Mouse (Mus musculus): ENCODE data around the gene Eipr1. TPM values are rescaled to one million over a fixed set of nuclear protein-coding genes. Genes with fewer than 3 reads are reported as not detected.

The Eipr1 gene
- polyA plus RNA-seq, 1 experiment from 2014 or later: 77.0 TPM

- WGBS: 92% methylated on average over 6 of the region's 6 CpGs
- ATAC-seq (ENCODE audit: low FRiP score, low TSS enrichment) (no peak), DNase-seq (no peak)
Measured at GRCm38 (mm10) chr12:28898307-28898706, 146.7 kb downstream of the Eipr1 start.

DNA sequence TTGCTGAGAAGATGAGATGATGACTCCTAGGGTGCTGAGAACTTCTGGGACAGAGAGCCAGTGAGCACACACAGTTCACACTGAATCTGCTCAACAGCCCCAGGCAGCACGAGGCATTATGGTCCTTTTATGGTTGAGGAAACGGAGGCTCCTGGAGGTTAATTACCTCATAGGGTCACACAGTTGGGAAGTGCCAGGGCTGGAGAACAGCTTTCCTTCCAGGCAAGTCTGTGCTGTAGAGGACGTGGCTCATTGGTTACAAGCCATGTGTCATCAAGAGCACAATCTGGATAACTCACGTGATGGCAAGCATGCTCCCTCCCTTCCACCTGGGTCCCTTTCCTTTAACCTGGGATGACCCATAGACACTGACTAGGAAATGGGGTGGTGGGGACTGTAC, 148.1 kb downstream of the Eipr1 start:
- no peak overlapping the region for H3K9ac ChIP-seq (replicated peaks; ENCODE audit: low read length)
- H3K4me1 ChIP-seq (ENCODE audit: control insufficient read depth, insufficient read depth, low read length): no peaks in the 10 kb centered on the region
- no peak for DNase-seq
- H3K4me2 ChIP-seq (ENCODE audit: low read length): no peak overlapping the region
- WGBS: 71% methylated on average over 4 of the region's 4 CpGs
- no peak overlapping the region for H3K27ac ChIP-seq (replicated peaks; ENCODE audit: low read depth, low read length)
- H3K36me3 ChIP-seq (ENCODE audit: control insufficient read depth, insufficient read depth, low read length): no peaks in the 10 kb centered on the region
- ATAC-seq (ENCODE audit: low FRiP score, low TSS enrichment): no peak
- H3K27me3 ChIP-seq (ENCODE audit: control insufficient read depth, insufficient read depth, low read length): no peaks in the 10 kb centered on the region
- no peaks in the 10 kb centered on the region for H3K9me3 ChIP-seq (ENCODE audit: control insufficient read depth, low read length)
- H3K4me3 ChIP-seq (replicated peaks; ENCODE audit: low read depth, low read length): no peak overlapping the region

More at GRCm38 (mm10) chr12:28898307-28898706, 146.7 kb downstream of the Eipr1 start:
- Histone ChIP-seq H3K27me3 (ENCODE audit: control insufficient read depth, insufficient read depth, low read length) (no peaks in the 10 kb centered on the region), H3K4me3 (replicated peaks; ENCODE audit: low read depth, low read length) (no peak overlapping the region), H3K4me1 (ENCODE audit: control insufficient read depth, insufficient read depth, low read length) (no peaks in the 10 kb centered on the region), H3K9me3 (ENCODE audit: control insufficient read depth, low read length) (no peaks in the 10 kb centered on the region), H3K4me2 (ENCODE audit: low read length) (no peak overlapping the region), H3K36me3 (ENCODE audit: control insufficient read depth, insufficient read depth, low read length) (no peaks in the 10 kb centered on the region), H3K9ac (replicated peaks; ENCODE audit: low read length) (no peak overlapping the region), H3K27ac (replicated peaks; ENCODE audit: low read depth, low read length) (no peak overlapping the region)

DNA sequence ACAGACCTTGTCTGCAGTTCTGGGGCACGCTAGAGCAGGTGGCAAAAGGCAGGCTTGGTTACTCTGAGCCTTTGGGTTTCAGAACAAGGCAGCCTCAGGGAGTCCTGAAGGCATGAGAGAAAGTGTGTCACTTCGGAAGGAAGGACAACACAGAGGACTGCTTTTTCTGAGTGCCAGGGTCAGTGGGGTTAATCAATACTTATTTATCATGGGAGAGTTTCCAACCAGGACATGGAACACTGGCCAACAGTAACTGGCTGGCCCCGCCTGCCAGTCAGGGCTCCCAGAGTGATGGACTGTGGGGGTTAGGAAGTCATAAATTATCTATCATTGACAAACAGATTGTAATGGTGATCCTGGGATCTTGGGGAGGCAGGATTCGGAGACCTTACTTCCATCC, 148.7 kb downstream of the Eipr1 start:
- no peak for ATAC-seq (ENCODE audit: low FRiP score, low TSS enrichment)
- H3K9me3 ChIP-seq (ENCODE audit: control insufficient read depth, low read length): no peaks in the 10 kb centered on the region
- WGBS: 92% methylated on average over 4 of the region's 4 CpGs
- no peak overlapping the region for H3K4me2 ChIP-seq (ENCODE audit: low read length)
- no peak overlapping the region for H3K27ac ChIP-seq (replicated peaks; ENCODE audit: low read depth, low read length)
- no peaks in the 10 kb centered on the region for H3K27me3 ChIP-seq (ENCODE audit: control insufficient read depth, insufficient read depth, low read length)
- no peak for DNase-seq
- H3K9ac ChIP-seq (replicated peaks; ENCODE audit: low read length): no peak overlapping the region
- no peaks in the 10 kb centered on the region for H3K4me1 ChIP-seq (ENCODE audit: control insufficient read depth, insufficient read depth, low read length)
- no peak overlapping the region for H3K4me3 ChIP-seq (replicated peaks; ENCODE audit: low read depth, low read length)
- H3K36me3 ChIP-seq (ENCODE audit: control insufficient read depth, insufficient read depth, low read length): no peaks in the 10 kb centered on the region

DNA sequence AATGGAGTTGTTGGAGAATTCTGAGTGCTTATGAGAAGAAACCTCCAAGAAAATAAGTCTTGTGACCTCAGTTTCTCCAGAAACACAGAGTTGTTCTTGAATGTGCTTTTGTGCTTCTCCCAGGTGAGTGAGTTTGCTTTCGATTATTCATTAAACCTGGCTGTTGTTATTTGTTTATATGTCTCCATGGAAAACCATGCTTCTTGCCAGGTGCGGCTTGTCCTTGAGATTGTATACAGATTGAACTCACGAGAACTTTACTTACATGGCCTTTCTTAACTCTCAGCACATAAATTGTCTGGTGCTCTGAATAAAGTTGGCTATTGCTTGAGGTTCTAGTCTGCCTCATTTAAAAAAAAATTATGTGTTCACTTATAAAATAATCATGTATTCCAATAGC, 150.5 kb downstream of the Eipr1 start:
- no peak overlapping the region for H3K4me2 ChIP-seq (ENCODE audit: low read length)
- H3K27ac ChIP-seq (replicated peaks; ENCODE audit: low read depth, low read length): no peak overlapping the region
- H3K4me1 ChIP-seq (ENCODE audit: control insufficient read depth, insufficient read depth, low read length): peaks cover 8% of the 10 kb centered on the region
- H3K36me3 ChIP-seq (ENCODE audit: control insufficient read depth, insufficient read depth, low read length): no peaks in the 10 kb centered on the region
- H3K9ac ChIP-seq (replicated peaks; ENCODE audit: low read length): no peak overlapping the region
- H3K4me3 ChIP-seq (replicated peaks; ENCODE audit: low read depth, low read length): no peak overlapping the region
- ATAC-seq (ENCODE audit: low FRiP score, low TSS enrichment) (no peak), DNase-seq (no peak)
- no peaks in the 10 kb centered on the region for H3K27me3 ChIP-seq (ENCODE audit: control insufficient read depth, insufficient read depth, low read length)
- no peaks in the 10 kb centered on the region for H3K9me3 ChIP-seq (ENCODE audit: control insufficient read depth, low read length)
- 97% methylated on average over 3 of the region's 3 CpGs for WGBS

DNA sequence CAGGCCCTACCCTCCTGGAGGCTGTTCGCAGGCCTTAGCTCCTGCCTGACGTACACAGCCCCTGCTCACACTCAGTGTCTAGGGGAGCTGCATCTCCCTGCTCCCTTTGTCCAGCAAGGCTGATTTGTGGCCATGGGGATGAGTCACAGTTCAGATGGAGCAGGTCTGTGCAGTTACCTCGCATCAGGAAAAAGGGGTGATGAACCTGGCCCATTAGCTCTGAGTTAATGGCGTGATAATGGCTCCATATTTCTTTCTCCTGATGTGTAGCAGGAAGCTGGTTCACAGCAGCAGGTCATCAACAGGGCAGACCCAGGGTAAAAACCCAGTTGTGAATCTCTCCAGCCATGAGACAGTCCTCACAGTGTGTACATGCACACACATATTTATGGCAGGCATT, 151.5 kb downstream of the Eipr1 start:
- 88% methylated on average over 4 of the region's 4 CpGs for WGBS
- no peaks in the 10 kb centered on the region for H3K27me3 ChIP-seq (ENCODE audit: control insufficient read depth, insufficient read depth, low read length)

DNA sequence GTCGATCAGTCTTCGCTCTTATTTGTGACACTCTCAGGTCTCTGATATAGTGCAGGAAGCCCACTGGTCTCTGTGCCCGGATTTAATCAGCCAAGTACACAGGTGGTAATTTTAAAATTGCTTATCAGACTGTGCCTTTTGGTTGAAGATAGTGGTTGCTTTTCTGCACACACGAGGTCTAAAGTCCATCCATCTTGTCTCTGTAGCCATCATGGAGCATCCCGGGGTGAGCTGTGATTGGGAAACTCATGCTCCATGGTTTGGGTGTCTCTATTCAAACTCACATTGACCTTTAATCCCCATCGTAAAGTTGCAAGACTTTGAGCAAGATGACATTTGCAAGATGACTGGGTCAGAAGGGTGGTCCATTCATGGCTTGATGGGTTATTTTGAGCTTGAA, 153.9 kb downstream of the Eipr1 start:
- H3K4me2 ChIP-seq (ENCODE audit: low read length): no peak overlapping the region
- H3K9ac ChIP-seq (replicated peaks; ENCODE audit: low read length): no peak overlapping the region
- H3K27ac ChIP-seq (replicated peaks; ENCODE audit: low read depth, low read length): no peak overlapping the region
- ATAC-seq (ENCODE audit: low FRiP score, low TSS enrichment) (no peak), DNase-seq (no peak)
- H3K4me3 ChIP-seq (replicated peaks; ENCODE audit: low read depth, low read length): no peak overlapping the region
- H3K36me3 ChIP-seq (ENCODE audit: control insufficient read depth, insufficient read depth, low read length): no peaks in the 10 kb centered on the region
- H3K9me3 ChIP-seq (ENCODE audit: control insufficient read depth, low read length): no peaks in the 10 kb centered on the region
- peaks cover 21% of the 10 kb centered on the region for H3K4me1 ChIP-seq (ENCODE audit: control insufficient read depth, insufficient read depth, low read length)
- H3K27me3 ChIP-seq (ENCODE audit: control insufficient read depth, insufficient read depth, low read length): no peaks in the 10 kb centered on the region
- WGBS: 92% methylated on average over 6 of the region's 6 CpGs

More for the DNA sequence above, 151.5 kb downstream of the Eipr1 start:
- no peaks in the 10 kb centered on the region for H3K36me3 ChIP-seq (ENCODE audit: control insufficient read depth, insufficient read depth, low read length)
- DNase-seq (no peak), ATAC-seq (ENCODE audit: low FRiP score, low TSS enrichment) (no peak)
- H3K27ac ChIP-seq (replicated peaks; ENCODE audit: low read depth, low read length): 0 out of 2 replicates have a peak overlapping the region, but pooled peaks have one; percentile 28
- no peaks in the 10 kb centered on the region for H3K9me3 ChIP-seq (ENCODE audit: control insufficient read depth, low read length)
- H3K4me3 ChIP-seq (replicated peaks; ENCODE audit: low read depth, low read length): no peak overlapping the region
- H3K4me1 ChIP-seq (ENCODE audit: control insufficient read depth, insufficient read depth, low read length): peaks cover 17% of the 10 kb centered on the region
- no peak overlapping the region for H3K9ac ChIP-seq (replicated peaks; ENCODE audit: low read length)
- H3K4me2 ChIP-seq (ENCODE audit: low read length): no peak overlapping the region

- no peak overlapping the region for H3K4me3 ChIP-seq (replicated peaks; ENCODE audit: low read depth, low read length)
- DNase-seq (no peak), ATAC-seq (ENCODE audit: low FRiP score, low TSS enrichment) (no peak)
- 85% methylated on average over 1 of the region's 1 CpGs for WGBS
- peak overlapping the region; percentile 84; the same call in 1 of the 2 replicates for H3K27ac ChIP-seq (replicated peaks; ENCODE audit: low read depth, low read length)
- H3K36me3 ChIP-seq (ENCODE audit: control insufficient read depth, insufficient read depth, low read length): no peaks in the 10 kb centered on the region
- H3K9me3 ChIP-seq (ENCODE audit: control insufficient read depth, low read length): no peaks in the 10 kb centered on the region
- H3K27me3 ChIP-seq (ENCODE audit: control insufficient read depth, insufficient read depth, low read length): no peaks in the 10 kb centered on the region
- no peak overlapping the region for H3K9ac ChIP-seq (replicated peaks; ENCODE audit: low read length)
- H3K4me1 ChIP-seq (ENCODE audit: control insufficient read depth, insufficient read depth, low read length): peaks cover 21% of the 10 kb centered on the region
- no peak overlapping the region for H3K4me2 ChIP-seq (ENCODE audit: low read length)
Measured at GRCm38 (mm10) chr12:28906016-28906415, 154.4 kb downstream of the Eipr1 start.

DNA sequence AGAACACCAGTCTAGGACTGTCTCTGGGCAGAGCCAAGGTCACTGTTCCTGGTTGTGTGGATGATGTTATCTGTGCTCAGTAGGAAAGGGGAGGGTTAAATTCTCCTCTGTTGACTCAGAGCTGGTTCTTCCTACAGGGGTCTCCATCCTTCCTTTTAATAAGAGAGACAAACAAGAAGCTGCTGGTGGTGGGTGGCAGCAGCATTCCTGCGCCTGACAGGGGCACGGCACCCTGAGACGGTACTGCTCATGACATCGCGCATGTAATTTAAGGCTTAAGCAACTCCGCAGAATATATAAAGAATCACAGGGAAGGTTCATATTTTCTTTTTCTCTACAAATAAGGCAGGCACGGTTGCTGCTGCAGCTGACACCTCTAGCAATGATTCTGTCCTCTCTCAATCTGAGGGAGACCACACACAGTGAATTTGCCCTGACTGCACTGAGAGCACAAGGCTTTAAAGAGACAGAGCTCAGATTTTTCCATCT, 155.2 kb downstream of the Eipr1 start:
- peaks cover 21% of the 10 kb centered on the region for H3K4me1 ChIP-seq (ENCODE audit: control insufficient read depth, insufficient read depth, low read length)

DNA sequence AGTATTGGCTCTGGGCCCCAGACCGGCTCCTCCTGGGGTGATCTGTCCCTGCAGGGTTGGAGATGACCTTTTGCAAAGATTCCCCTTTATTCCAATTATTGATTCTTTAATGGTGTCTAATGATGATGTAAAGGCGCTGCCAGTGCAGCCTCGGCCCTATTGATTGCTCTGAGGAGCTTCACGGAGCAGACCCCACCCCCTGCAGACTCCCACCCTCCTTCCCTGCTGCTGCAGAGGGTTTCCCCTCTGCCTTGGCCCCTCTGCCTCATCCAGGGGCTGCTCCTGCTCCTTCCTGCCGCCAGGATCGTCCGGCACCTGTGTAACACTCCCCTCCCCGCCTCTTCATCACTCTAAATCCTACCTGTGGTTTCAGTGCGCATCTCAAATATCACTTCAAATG, 156.2 kb downstream of the Eipr1 start:
- H3K27ac ChIP-seq (replicated peaks; ENCODE audit: low read depth, low read length): peak overlapping the region; percentile 84
- H3K9me3 ChIP-seq (ENCODE audit: control insufficient read depth, low read length): no peaks in the 10 kb centered on the region
- DNase-seq: no peak
- no peaks in the 10 kb centered on the region for H3K36me3 ChIP-seq (ENCODE audit: control insufficient read depth, insufficient read depth, low read length)
- 16% methylated on average over 9 of the region's 9 CpGs for WGBS
- no peaks in the 10 kb centered on the region for H3K27me3 ChIP-seq (ENCODE audit: control insufficient read depth, insufficient read depth, low read length)
- H3K4me1 ChIP-seq (ENCODE audit: control insufficient read depth, insufficient read depth, low read length): peaks cover 29% of the 10 kb centered on the region
- no peak overlapping the region for H3K4me3 ChIP-seq (replicated peaks; ENCODE audit: low read depth, low read length)
- H3K9ac ChIP-seq (replicated peaks; ENCODE audit: low read length): no peak overlapping the region
- no peak for ATAC-seq (ENCODE audit: low FRiP score, low TSS enrichment)
- H3K4me2 ChIP-seq (ENCODE audit: low read length): 0 out of 2 replicates have a peak overlapping the region, but pooled peaks have one; percentile 0

More for the DNA sequence above, 155.2 kb downstream of the Eipr1 start:
- H3K36me3 ChIP-seq (ENCODE audit: control insufficient read depth, insufficient read depth, low read length): no peaks in the 10 kb centered on the region
- DNase-seq (peak; percentile 77), ATAC-seq (ENCODE audit: low FRiP score, low TSS enrichment) (peak; percentile 53; the same call in 1 of the 2 replicates)
- peak overlapping the region; percentile 40 for H3K4me2 ChIP-seq (ENCODE audit: low read length)
- peak overlapping the region; percentile 84 for H3K27ac ChIP-seq (replicated peaks; ENCODE audit: low read depth, low read length)
- H3K9me3 ChIP-seq (ENCODE audit: control insufficient read depth, low read length): no peaks in the 10 kb centered on the region
- H3K4me3 ChIP-seq (replicated peaks; ENCODE audit: low read depth, low read length): no peak overlapping the region
- peak overlapping the region; percentile 34; the same call in 1 of the 2 replicates for H3K9ac ChIP-seq (replicated peaks; ENCODE audit: low read length)
- H3K27me3 ChIP-seq (ENCODE audit: control insufficient read depth, insufficient read depth, low read length): no peaks in the 10 kb centered on the region
- 11% methylated on average over 7 of the region's 7 CpGs for WGBS

Data from midbrain, embryonic 14.5 days (tissue).